Mouse (Mus musculus): ENCODE results near the gene Olfr279. TPM values are rescaled to one million over a fixed set of nuclear protein-coding genes. Genes with fewer than 3 reads are reported as not detected.

The Olfr279 gene
- not detected for total RNA-seq (2021)
- long read RNA-seq, experiment 1, result 0 reads
- long read RNA-seq, experiment 2, result 0 reads

DNA sequence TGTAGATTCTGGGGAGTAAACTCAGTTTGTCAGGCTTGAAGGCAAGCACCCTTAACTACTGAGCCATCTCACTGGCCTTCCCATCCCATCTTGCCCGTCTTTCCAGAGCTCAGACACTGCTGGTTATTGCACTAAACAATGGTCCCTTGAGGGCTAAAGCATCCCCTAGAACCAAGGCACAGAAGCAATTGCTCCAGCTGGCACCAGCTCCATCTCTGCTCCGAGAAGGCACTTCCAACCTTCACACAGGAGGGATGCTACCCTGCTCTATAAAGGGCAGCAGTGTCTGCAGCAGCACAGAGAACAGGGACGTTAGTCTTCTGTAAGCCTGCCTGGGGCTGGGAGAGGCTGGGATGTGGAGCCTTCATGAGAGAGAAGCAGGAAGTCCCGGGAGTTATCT lies at the start of gene Olfr279:
Gene Olfr279 (plus strand): TSS at position 301 of the 400 bp plus-strand sequence.
- no peak for DNase-seq (ENCODE audit: low spot score)

DNA sequence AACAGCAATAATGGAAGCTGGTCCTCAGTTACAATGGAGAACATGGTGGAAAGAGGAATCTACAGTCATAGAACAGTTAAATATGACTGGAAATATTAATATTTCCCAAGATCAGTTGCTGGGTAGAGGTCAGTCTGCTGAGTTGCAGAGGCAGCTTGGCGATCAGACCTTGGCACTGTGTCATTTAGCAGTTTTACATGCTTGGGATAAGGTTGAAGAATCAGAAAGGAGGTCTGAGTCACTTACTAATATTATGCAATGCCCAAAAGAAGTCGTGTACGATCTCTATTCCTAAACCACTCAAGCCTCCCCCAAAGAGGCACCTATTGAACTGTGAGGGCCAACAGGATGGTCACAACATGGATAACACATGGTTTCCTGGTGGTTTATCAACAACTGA lies 47.6 kb upstream of the Olfr279 start:
- DNase-seq (ENCODE audit: low spot score), result no peak

DNA sequence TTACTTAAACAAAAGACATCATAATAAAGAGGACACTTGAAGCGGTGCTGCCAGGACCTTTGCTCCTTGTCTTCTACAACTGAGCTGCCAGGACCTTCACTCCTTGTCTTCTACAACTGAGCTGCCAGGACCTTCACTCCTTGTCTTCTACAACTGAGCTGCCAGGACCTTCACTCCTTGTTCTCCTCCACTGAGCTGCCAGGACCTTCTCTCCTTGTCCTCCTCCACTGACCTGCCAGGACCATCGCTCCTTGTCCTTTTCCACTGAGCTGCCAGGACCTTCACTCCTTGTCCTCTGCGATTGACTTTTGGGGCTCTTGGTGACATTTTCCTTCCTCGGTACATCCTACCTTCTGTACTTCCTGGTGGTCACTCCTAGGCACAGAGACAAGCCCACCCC lies 43.7 kb upstream of the Olfr279 start:
- no peak for DNase-seq (ENCODE audit: low spot score)

DNA sequence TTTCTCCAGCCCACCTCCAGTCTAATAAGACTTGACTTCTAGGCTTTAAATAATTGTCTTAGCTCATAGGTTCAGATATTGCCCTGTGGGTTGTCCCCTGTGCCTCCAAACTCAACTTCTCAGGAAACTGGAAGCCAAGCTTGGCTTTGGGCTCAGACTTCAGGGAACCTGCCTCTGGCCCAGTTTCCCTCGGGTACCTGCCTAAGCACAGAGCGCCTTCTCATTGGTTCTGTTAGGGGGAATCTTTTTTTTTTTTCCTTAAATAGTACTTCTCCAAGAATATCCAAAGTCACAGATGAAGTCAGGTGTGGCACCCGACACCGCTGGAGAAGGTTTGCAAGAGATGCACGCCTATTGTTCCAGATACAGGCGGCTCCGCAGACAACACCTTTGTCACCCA lies 39.9 kb upstream of the Olfr279 start, which contains the start of gene Olfr281:
Gene Olfr281 (plus strand): TSS at position 301 of the 400 bp plus-strand sequence.
- no peak for DNase-seq (ENCODE audit: low spot score)

DNA sequence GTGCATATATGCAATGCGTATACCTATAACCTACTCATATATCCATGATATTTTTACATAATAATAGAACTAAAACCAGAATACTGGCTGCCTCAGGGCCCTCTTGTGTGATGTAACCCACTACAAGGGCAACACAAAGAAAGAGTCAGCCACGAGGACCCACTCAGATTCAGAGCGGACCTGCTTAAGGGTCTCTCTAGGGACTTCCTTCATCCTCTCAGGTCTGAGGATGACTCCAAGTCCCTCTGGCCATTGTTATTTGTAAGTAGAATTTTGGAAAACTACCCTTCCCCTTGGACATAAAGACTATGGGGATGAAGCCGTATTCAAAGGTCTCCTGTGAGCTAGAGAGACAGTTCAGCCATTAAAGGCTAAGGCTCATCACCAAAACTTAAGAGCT lies 22.6 kb upstream of the Olfr279 start, which contains the start of gene OR5BS1P:
Gene OR5BS1P (plus strand): TSS at position 301 of the 400 bp plus-strand sequence.
- no peak for DNase-seq (ENCODE audit: low spot score)

DNA sequence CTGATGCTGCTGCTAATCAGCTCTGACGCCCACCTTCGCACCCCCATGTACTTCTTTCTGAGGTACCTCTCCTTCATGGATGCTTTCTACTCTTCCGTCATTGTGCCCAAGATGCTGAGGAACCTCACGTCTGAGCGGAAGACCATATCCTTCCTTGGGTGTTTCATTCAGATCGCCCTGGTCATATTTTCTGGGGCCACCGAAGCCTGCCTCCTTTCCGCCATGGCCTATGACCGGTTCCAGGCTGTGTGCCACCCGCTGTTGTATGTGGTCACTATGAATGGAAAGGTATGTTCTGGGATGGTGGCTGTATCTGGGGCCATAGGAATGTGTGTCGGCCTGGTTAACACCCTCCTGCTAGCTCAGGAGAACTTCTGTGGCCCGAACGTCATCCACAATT lies 20.7 kb upstream of the Olfr279 start:
- DNase-seq (ENCODE audit: low spot score), result no peak

DNA sequence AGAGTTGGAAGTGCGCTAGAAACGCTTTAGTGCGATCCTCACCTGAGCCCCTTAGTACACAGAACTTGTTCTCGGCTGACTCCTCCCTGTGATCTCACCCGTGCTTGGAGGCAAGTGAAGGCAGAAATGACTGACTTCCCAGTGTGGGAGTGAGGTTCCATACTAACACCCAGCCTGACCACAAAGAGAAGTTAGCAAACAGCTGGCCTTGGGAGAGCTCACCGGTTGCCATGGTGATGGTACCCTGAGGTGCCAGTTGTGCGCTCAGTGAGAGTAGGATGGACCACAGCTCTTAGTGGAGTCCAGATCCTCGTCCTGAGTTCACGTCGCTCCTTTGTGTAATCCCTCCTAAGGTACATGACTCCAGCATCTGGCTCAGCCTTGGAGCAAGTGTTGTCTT lies 17.2 kb upstream of the Olfr279 start:
- DNase-seq (ENCODE audit: low spot score), result no peak

DNA sequence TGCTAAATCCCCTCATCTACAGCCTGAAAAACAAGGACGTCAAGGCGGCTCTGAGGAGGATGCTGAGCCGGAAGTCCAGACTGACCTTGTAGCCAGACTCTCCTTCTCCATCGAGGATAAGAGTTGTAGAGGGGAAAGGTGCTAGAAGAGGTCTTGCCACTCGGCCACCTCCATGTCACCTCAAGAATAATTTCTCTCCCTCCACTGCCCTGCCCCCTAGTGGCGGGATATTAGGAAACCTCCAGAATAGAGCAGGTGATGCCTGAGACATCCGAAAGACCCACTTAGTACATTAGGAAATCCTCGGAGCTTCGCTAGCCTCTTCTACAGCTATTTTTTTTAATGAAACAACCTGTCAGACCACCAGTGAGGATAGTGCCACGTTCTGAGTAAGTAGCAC lies 16.8 kb upstream of the Olfr279 start:
- peak; percentile 47 for DNase-seq (ENCODE audit: low spot score)

DNA sequence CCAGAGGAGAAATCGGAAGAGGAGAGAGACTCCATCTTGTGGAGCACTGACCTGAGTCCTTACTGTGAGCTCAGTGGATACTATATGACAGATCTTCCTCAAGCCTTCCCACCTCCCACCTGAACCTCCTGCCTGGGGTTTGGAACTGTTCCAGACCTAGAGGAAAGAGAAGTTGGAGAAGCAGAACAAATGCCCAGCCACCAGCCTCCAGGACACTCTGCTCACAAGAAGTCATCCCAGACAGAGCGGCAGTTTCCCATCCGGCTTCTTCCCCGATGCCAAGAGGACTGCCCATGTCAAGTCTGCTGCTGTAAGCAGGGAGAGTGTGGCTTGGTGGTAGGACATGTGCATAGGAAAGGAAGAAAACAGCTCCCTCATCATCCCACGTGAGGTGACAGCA lies 15.9 kb upstream of the Olfr279 start:
- no peak for DNase-seq (ENCODE audit: low spot score)

DNA sequence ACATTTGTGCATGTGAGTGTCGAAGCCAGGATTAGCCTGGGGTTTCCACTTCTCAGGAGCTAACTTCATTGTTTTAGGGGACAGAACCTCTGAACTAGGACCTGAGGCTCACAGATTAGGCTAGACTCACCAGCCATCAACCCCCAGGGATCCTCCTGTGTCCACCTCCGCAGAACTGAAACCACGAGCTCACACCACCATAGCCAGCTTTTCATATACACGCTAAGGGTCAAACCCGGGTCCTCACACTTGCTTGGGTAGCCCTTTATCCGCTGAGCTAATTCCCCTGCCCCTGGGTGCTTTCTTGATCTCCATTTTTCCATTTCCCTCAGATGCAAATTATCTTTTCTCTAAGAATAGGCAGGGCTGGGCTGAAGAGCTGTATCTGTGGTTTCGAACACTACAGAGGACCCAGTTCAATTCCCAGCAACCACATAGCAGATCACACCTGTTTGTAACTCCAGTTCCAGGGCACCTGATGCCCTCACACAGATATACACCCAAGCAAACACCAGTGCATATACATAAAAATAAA lies 12.6 kb upstream of the Olfr279 start:
- no peak for DNase-seq (ENCODE audit: low spot score)

DNA sequence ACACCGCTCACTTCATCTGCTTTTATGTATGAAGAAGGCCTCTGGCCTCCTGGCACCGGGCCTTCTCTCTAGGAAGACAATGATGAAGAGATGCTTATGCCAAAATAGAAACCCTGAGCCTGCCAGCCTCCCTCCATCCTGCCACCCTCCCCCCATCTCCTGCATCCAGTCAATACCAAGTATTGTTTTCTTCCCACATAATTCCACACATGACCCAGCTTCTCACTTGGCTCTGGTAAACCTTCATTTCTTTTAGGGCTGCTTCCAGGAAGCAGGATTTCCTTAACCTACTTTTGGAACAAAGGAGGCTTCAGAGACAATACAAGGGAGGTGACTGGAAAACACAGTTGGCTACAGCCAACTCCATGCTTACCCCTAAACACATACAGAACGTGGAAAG lies 9.5 kb upstream of the Olfr279 start, which contains the start of gene Lalba:
Gene Lalba (minus strand): TSS at position 21 of the 400 bp plus-strand sequence.
- DNase-seq (ENCODE audit: low spot score), result no peak

DNA sequence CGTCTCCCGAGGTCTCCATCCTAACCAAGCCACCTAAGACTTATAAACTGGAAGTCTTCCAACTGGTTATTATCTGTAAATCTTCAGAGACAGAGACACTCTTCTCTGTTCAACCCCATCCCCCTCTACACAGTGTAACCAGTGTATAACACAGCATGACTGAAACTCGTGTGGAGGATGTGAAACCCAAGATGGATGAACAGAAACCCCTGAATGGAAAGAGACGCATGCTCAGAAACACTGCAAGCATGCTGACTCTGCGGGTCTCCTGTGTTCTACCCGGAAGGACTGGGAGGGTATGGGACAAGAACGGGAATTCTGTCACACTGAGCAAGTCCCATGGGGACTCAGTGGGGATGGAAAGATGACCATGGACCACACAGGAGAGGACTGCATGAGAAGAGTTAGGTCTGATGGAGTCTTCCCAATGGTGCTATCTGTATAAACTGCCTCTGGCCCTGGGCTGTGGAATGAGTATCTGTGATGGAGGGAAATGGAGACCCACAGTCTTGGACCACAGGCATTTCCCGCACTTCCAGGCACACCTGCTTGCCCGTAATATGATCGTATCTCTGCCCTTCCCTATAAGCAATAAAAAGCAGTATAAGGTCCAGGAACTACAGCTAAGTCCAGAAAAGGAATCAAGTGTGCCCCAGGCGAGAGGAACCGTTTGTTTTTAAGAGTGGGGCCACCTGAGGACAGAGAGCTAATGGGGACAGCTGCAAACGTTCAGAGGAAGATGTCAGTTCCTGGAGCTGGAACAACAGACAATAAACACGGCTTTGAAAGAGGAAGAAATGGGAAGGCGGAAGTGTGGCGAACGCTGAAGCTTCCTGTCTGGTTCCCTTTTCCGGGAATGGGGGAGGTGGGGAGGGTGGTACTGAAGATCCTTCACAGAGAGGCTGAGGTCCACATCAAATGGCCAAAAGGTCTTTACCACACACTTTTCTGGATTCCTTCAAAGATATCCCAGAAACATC lies 8.0 kb upstream of the Olfr279 start:
- DNase-seq (ENCODE audit: low spot score), result peak; percentile 32

DNA sequence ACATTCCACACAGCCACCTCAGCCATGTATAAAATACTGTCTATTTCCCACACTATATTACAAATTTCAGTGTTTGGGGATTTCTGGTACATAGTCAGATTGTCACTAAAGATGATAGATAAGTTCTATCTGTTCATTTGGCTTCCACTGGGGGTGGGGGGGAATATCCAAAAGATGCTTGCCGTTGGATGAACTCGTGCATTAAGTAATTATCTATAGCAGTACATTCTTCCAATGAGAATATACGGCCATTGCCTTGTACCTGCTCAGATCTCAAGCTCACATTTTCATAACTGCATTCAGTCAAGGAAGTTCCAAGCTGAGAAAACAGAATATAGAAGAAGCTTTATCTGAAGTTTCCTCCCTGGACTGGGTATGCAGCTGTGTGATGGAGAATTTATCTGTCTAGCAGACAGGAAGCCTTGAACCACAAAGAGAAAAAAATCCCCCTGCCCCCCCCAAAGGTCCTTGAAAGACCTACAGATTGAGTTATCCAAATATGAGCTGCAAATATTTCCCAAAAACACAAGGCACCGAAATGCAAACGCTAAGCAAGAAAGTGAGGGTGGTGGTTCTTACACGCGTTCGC lies 5.7 kb upstream of the Olfr279 start:
- DNase-seq (ENCODE audit: low spot score), result no peak

DNA sequence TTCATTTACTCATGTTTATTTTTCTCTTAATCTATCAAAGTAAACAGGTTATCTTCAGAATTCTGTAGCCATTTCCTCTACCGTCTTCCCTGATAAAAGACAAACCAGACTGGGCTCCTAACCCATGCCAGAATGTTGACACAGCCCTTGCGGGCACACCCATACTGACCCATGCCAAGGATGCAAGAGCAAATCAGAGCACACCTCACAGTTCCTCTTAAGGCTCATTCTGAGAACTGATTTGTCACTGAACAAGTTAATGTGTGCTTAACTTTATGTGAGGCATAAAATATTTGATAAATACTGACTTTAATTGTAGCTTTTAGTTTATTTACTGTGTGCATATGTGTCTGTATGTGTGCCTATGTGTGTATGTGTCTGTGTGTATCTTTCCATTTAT lies 870 bp upstream of the Olfr279 start:
- DNase-seq (ENCODE audit: low spot score), result no peak

DNA sequence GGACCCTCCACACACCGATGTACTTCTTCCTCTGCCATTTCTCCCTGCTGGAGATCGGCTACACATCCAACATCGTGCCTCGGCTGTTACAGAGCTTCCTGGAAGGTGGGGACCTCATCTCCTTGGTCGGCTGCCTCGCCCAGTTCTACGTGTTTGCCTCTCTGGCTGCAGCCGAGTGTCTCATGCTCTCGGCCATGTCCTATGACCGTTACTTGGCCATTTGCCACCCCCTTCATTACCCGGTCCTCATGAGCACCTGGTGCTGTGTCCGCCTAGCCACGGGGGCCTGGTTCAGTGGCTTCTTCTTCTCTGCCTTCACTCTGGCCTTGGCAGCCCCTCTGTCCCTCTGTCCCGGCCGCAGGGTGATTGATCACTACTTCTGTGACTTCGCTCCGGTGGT lies 5.4 kb downstream of the Olfr279 start:
- no peak for DNase-seq (ENCODE audit: low spot score)

DNA sequence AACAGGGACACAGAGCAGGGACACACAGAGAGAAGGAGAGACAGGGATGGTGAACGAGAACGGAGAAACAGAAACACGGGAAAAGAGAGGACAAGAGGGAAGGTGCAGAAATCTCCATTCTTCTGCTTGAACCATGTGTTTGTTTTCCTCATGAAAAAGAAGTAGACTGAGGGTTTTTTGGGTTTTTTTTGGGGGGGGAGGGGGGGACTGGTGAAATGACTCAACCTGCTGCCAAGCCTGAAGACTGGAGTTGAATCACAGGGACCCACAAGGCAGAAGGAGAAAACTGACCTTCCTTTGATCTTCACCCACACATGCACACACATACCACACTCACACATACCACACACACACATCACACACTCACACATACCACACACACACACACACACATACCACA lies 11.1 kb downstream of the Olfr279 start:
- no peak for DNase-seq (ENCODE audit: low spot score)

DNA sequence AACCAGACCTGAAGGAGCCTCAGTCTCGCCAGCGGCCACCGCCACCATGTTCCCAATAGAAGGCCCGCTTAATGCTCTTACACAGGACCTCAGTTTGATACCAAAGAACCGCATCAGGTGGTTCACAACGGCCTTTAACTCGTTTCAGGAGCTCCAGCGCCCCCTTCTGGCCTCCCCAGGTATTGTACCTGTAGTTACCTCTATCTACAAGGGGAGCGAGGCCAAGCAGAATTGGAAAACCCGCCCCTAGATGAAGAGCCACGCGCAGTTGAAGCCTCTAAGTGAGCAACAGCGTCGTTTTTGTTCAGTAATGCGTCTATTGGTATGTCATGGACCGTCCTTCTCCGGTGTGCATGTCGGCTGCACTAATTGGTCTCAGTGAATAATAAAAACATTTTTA lies 12.3 kb downstream of the Olfr279 start:
- DNase-seq (ENCODE audit: low spot score), result peak; percentile 58

DNA sequence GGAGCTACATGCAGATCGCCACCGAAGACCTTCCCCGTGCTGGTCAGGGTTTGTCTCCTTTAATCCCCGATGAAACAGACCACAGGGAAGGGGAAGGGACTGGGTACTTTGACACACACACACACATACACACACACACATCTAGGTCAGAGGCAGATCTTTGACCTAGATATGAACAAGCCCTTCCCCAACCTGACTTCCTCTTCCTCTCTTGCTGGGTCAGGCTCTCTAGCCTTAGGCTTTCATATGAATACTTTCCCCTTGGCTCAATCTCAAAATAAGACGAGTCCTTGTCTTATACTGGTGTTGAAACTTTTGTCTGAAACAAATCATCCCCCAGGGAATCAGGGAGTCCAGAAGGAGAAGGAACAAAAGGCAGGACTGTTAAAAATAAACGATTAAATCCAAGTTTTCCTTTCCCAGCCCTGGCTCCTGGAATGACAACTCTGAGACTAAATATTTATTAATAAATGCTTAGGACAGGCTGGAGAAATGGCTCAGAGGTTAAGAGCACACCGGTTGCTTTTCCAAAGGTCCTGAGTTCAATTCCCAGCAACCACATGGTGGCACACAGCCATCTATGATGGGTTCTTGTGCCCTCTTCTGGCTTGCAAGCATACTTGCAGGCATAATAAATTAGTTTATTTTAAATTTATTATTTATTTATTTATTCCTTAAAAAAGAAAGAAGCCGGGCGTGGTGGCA lies 14.2 kb downstream of the Olfr279 start:
- no peak for DNase-seq (ENCODE audit: low spot score)

DNA sequence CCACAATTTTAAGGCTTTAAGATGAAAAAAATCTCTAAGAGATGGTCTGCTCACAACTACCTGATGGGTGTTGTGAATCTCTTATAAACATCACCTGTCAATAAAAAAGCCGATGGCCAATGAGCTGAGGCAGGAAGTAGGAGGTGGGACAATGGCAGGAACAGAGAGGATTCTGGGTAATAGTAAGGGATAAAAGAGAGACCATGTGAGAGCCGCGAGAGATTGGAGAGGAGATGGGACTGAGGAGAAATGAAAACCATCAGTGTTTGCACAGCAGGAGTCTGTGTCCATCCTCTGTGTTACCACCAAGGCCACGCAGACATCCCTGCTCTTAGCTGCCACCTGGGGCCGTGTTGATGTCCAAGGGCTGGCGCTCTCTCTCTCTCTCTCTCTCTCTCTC lies 15.1 kb downstream of the Olfr279 start:
- no peak for DNase-seq (ENCODE audit: low spot score)

DNA sequence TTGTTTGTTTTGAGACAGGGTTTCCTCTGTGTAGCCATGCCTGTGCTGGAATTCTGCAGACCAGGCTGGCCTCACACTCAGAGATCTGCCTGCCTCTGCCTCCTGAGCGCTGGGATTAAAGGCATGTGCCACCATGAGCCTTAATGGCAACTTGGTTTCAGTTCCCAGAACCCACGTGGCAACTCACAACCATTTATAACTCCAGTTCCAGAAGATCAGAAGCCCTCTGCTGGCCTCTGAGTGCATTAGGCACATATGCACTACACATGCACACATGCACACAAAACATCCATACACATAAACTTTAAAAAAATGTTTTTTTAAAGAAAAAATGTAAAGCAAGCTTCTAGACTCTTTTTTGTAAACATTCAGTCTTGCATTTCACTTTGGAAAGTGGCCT lies 17.2 kb downstream of the Olfr279 start:
- no peak for DNase-seq (ENCODE audit: low spot score)

Data from gastrocnemius, adult 18-20 months (tissue).